Mouse (Mus musculus): ENCODE measurements around the gene Adk.

- no peak for TF ChIP-seq MAX (IDR thresholded peaks at IDR 0.05; ENCODE audit: low read length)
- TF ChIP-seq CTCF (conservative IDR thresholded peaks at IDR 0.05 in 1 of 2, IDR thresholded peaks at IDR 0.05 in 1 of 2; ENCODE audit: low read depth in 2 of 2, low read length in 2 of 2), result no peak
- TF ChIP-seq POLR2A (IDR thresholded peaks at IDR 0.05; ENCODE audit: low read depth, low read length), result no peak
- no peak for TF ChIP-seq ZC3H11A (IDR thresholded peaks at IDR 0.05; ENCODE audit: low read depth, low read length)
- TF ChIP-seq POLR2AphosphoS2 (IDR thresholded peaks at IDR 0.05; ENCODE audit: low read depth, low read length), result no peak
- no peak for TF ChIP-seq USF1 (IDR thresholded peaks at IDR 0.05; ENCODE audit: low read depth, low read length)
- TF ChIP-seq MAFK (IDR thresholded peaks at IDR 0.05; ENCODE audit: insufficient replicate concordance, low read length), result no peak
- TF ChIP-seq EP300 (IDR thresholded peaks at IDR 0.05; ENCODE audit: low read length), result no peak
- TF ChIP-seq ELF1 (IDR thresholded peaks at IDR 0.05; ENCODE audit: low read depth, low read length), result no peak
- TF ChIP-seq MAZ (IDR thresholded peaks at IDR 0.05; ENCODE audit: low read depth, low read length), result no peak
- TF ChIP-seq BHLHE40 (IDR thresholded peaks at IDR 0.05; ENCODE audit: low read depth, low read length), result no peak
- no peak for TF ChIP-seq RAD21 (IDR thresholded peaks at IDR 0.05; ENCODE audit: low read depth, low read length)
Measured at GRCm38 (mm10) chr14:21427369-21427768, 375.0 kb downstream of the Adk start.

Measured in CH12.LX (cell line).